In the genomic region with DNA sequence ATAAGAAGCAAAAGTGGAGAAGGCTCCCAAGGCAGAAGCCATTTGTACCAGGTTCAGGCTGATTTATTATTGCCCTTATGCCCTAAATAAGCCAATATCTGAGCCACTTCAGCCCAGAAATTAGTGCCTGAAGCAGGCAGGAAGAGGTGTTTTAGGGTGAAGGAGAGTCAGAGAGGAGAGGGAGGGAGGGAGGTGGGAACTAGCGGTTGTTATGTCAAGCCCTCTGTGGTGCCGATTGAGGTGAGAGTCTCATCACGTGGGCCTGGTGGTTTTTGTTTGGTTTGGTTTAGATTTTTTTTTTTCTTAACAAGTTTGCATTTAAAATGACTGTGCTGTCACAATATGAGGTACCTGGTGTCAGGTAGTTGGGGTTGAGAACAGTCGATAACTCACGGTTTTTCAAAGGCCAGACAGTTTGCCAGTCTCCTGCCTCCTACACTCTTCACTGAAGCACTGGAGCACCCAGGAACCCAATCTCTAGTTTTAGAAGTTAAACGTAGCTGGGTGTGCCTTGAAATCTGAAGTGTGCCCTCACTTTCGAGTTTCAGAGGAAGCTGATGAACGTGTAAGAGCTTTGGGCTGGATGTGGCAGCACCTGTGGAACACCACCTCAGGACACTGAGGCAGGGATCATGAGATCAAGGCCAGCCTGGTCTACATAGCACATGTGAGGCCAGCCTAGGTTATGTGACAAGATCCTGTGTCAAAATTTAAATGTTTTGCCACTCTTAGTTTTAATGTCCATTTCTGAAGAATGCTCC, we compare ENCODE assay signal across 19 mouse cellular contexts.
DNase-seq lines count a peak whose midpoint lies in the region; ATAC-seq lines count a peak whose summit lies in the region.
"Had no signal": no experiment of that assay in that cellular context is flagged by ENCODE, and none has a peak within 500 bp of the region (broad histone marks: within the 10 kb centered on the region; RNA-seq: fewer than 3 reads in every experiment).

No protein-coding gene starts in this region.

- H3K27ac ChIP-seq in hindbrain, embryonic 13.5 days: peak overlapping the region; percentile 90
- no peak overlapping the region for H3K27ac ChIP-seq in hindbrain, embryonic 10.5 days
- H3K27ac ChIP-seq in limb, embryonic 15.5 days: 0 out of 2 replicates have a peak overlapping the region, but pooled peaks have one; percentile 24
- H3K27ac ChIP-seq: forebrain, embryonic 10.5 days; stomach, embryonic 15.5 days had no signal

- 86% methylated on average over 8 of the region's 8 CpGs for WGBS in hindbrain, embryonic 13.5 days
- WGBS in hindbrain, embryonic 10.5 days: 86% methylated on average over 8 of the region's 8 CpGs
- 78% methylated on average over 8 of the region's 8 CpGs for WGBS in limb, embryonic 15.5 days

- ATAC-seq in hindbrain, embryonic 13.5 days (ENCODE audit: low FRiP score): no peak
- peak; percentile 31 for ATAC-seq in common myeloid progenitor, adult 5-6 weeks (replicated peaks; ENCODE audit: low read depth, poor library complexity, severe bottlenecking)
- no peak for ATAC-seq in limb, embryonic 15.5 days (ENCODE audit: insufficient number of reproducible peaks, low FRiP score, low TSS enrichment, low read depth)
- ATAC-seq: hindbrain, postnatal 0 days; liver, postnatal 0 days had no signal

- intact Hi-C loops in left cerebral cortex, postnatal 4 days (cut with DNase I): no loop called here

- H3K36me3 ChIP-seq in hindbrain, embryonic 13.5 days: no peaks in the 10 kb centered on the region
- no peaks in the 10 kb centered on the region for H3K36me3 ChIP-seq in hindbrain, embryonic 10.5 days
- H3K36me3 ChIP-seq in limb, embryonic 15.5 days: no peaks in the 10 kb centered on the region
- H3K36me3 ChIP-seq: forebrain, embryonic 10.5 days; stomach, embryonic 15.5 days had no signal

- no peak for DNase-seq in hindbrain, embryonic 10.5 days (ENCODE audit: low spot score)
- DNase-seq in CD4-positive, CD25-positive, alpha-beta regulatory T cell, adult 2 months (ENCODE audit: low read depth, low spot score): peak; percentile 20
- DNase-seq in left cerebral cortex, postnatal 4 days: no peak
- DNase-seq in testis, postnatal 10 days (ENCODE audit: low spot score): no peak
- DNase-seq: adrenal gland, postnatal 25 days; cerebellum, adult 11-12 months; cerebellum, postnatal 25 days; gastrocnemius, postnatal 10 days; kidney, adult 11 months; liver, postnatal 0 days; lung, postnatal 10 days; right cerebral cortex, postnatal 25 days had no signal

- H3K4me3 ChIP-seq in hindbrain, embryonic 13.5 days: no peak overlapping the region
- no peak overlapping the region for H3K4me3 ChIP-seq in hindbrain, embryonic 10.5 days
- no peak overlapping the region for H3K4me3 ChIP-seq in limb, embryonic 15.5 days
- H3K4me3 ChIP-seq: forebrain, embryonic 10.5 days; myocyte; stomach, embryonic 15.5 days had no signal

- no peak overlapping the region for H3K4me2 ChIP-seq in hindbrain, embryonic 13.5 days
- no peak overlapping the region for H3K4me2 ChIP-seq in limb, embryonic 15.5 days
- H3K4me2 ChIP-seq: stomach, embryonic 15.5 days had no signal

- H3K27me3 ChIP-seq in hindbrain, embryonic 13.5 days: no peaks in the 10 kb centered on the region
- H3K27me3 ChIP-seq in hindbrain, embryonic 10.5 days (ENCODE audit: insufficient read depth, poor library complexity, severe bottlenecking): no peaks in the 10 kb centered on the region
- no peaks in the 10 kb centered on the region for H3K27me3 ChIP-seq in limb, embryonic 15.5 days
- H3K27me3 ChIP-seq: stomach, embryonic 15.5 days had no signal

- H3K4me1 ChIP-seq in hindbrain, embryonic 13.5 days (replicated peaks): peaks cover 26% of the 10 kb centered on the region
- H3K4me1 ChIP-seq in hindbrain, embryonic 10.5 days (replicated peaks): peaks cover 15% of the 10 kb centered on the region
- peaks cover 23% of the 10 kb centered on the region for H3K4me1 ChIP-seq in limb, embryonic 15.5 days

- no peak overlapping the region for H3K9ac ChIP-seq in hindbrain, embryonic 13.5 days
- no peak overlapping the region for H3K9ac ChIP-seq in limb, embryonic 15.5 days
- H3K9ac ChIP-seq: liver, postnatal 0 days; stomach, embryonic 15.5 days had no signal

- H3K9me3 ChIP-seq in hindbrain, embryonic 13.5 days: no peaks in the 10 kb centered on the region
- H3K9me3 ChIP-seq in hindbrain, embryonic 10.5 days: no peaks in the 10 kb centered on the region
- no peaks in the 10 kb centered on the region for H3K9me3 ChIP-seq in limb, embryonic 15.5 days
- H3K9me3 ChIP-seq: forebrain, embryonic 10.5 days; stomach, embryonic 15.5 days had no signal
